Mouse (Mus musculus) neural tube, embryonic 13.5 days (tissue): Measurements from ENCODE around the gene Ehf. TPM values are rescaled to one million over a fixed set of nuclear protein-coding genes. Genes with fewer than 3 reads are reported as not detected.

ENCODE experiments used
- ATAC-seq: fragments of 200-750 bp; cut with Nextera tagmentation; 2 replicates; pipeline ENCODE4 v1.8.0; 2017; ENCODE audit warnings: low read depth, mild to moderate bottlenecking, moderate TSS enrichment, moderate library complexity
- H3K27ac ChIP-seq: fragments of 300-500 bp; sonication (generic); replicated peaks from 2 replicates; pipeline ENCODE4 v1.5.1; 2015; ENCODE audit warnings: moderate library complexity, mild to moderate bottlenecking, inconsistent platforms
- H3K27me3 ChIP-seq: fragments of 300-500 bp; sonication (generic); 2 replicates; pipeline ENCODE4 v1.6.1; 2015; ENCODE audit warnings: mild to moderate bottlenecking, inconsistent platforms
- H3K36me3 ChIP-seq: fragments of 300-500 bp; sonication (generic); 2 replicates; pipeline ENCODE4 v1.6.1; 2015; ENCODE audit warnings: mild to moderate bottlenecking, inconsistent platforms
- H3K4me1 ChIP-seq: fragments of 300-500 bp; sonication (generic); replicated peaks from 2 replicates; pipeline ENCODE4 v1.6.1; 2015; ENCODE audit warnings: inconsistent platforms
- H3K4me2 ChIP-seq: fragments of 300-500 bp; sonication (generic); 2 replicates; pipeline ENCODE4 v1.6.1; 2015; ENCODE audit warnings: inconsistent platforms, mild to moderate bottlenecking, moderate library complexity
- H3K4me3 ChIP-seq: fragments of 300-500 bp; sonication (generic); 2 replicates; pipeline ENCODE4 v1.5.1; 2015; ENCODE audit warnings: mild to moderate bottlenecking, inconsistent platforms
- H3K9ac ChIP-seq: fragments of 300-500 bp; sonication (generic); 2 replicates; pipeline ENCODE4 v1.6.1; 2015; ENCODE audit warnings: moderate library complexity, mild to moderate bottlenecking, inconsistent platforms
- H3K9me3 ChIP-seq: fragments of 300-500 bp; sonication (generic); 2 replicates; pipeline ENCODE4 v1.6.1; 2016; ENCODE audit warnings: inconsistent platforms
- WGBS: fragments of 180-500 bp; shearing (Covaris S2); methylation state at CpG from one replicate; pipeline ENCODE4 v1.1.7; 2015; 5-methylcytosine and 5-hydroxymethylcytosine counted together
- polyA plus RNA-seq: library from polyadenylated mRNA; unstranded; fragments of >200 nt; fragmentation: Nextera tagmentation; extraction: Ambion mirVana; gene quantifications from 2 replicates; pipeline ENCODE4 v1.2.1, GENCODE M21; 2015

Ehf gene
- polyA plus RNA-seq, result 0.04 and 0.08 TPM in 2 replicates

DNA sequence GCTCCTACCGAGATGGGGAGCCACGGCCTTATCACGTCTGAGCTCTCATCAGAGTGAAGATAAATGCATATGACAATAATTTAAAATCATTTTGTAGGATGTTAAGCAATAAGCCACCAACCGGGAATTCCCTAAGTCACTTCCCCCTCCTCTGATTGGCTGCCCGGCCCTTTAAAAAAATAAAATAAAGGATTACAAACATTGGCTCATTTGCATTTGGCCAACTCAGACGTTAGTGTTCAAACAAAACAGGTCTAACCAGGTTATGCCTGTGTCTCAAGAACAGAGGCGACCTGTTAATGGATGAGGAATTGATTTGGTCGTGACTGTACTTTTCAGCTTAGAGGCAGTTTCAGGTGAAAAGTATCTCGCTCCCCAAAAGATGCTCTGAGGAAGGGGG is at the start of gene Ehf:
TSS of gene Ehf (minus strand) at position 147 of the 400 bp plus-strand sequence.
- Histone ChIP-seq H3K4me1 (no peaks in the 10 kb centered on the region), H3K27ac (no peak within 1 kb of the TSS), H3K9ac (no peak within 1 kb of the TSS), H3K9me3 (no peaks in the 10 kb centered on the region), H3K4me3 (no peak within 1 kb of the TSS), H3K36me3 (no peaks in the 10 kb centered on the region), H3K27me3 (no peaks in the 10 kb centered on the region), H3K4me2 (no peak within 1 kb of the TSS)
- WGBS, result 68% methylated on average over 9 of the region's 9 CpGs
- ATAC-seq, result no peak

DNA sequence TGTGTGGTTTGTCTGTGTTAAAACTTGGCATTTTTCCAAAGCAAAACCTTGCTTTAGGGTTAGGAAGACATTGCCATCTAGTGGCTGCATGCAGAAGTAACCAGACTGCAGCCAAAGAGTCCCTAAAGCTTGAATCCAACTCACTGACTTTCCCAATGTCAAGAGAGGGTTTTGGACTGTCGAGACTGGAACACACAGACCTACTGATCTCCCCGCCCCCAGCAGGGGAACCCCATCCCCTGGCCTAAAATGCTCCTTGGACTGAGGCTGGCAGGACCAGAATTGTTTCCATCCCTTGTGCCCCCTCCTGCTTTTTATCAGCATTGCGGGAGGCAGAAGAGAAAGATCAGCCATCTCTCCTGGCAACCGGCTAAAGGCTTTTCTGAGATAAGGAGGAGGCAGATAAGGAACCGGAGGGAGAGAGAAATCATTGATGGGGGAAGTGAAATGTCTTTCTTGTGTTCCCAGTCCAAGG is 44.4 kb upstream of the Ehf start:
- Histone ChIP-seq H3K9me3 (no peaks in the 10 kb centered on the region), H3K9ac (no peak overlapping the region), H3K4me2 (peak overlapping the region; percentile 29; the same call in 1 of the 2 replicates), H3K4me3 (no peak overlapping the region), H3K27me3 (no peaks in the 10 kb centered on the region), H3K4me1 (no peaks in the 10 kb centered on the region), H3K36me3 (no peaks in the 10 kb centered on the region), H3K27ac (no peak overlapping the region)
- no peak for ATAC-seq
- WGBS, result 29% methylated on average over 5 of the region's 5 CpGs

DNA sequence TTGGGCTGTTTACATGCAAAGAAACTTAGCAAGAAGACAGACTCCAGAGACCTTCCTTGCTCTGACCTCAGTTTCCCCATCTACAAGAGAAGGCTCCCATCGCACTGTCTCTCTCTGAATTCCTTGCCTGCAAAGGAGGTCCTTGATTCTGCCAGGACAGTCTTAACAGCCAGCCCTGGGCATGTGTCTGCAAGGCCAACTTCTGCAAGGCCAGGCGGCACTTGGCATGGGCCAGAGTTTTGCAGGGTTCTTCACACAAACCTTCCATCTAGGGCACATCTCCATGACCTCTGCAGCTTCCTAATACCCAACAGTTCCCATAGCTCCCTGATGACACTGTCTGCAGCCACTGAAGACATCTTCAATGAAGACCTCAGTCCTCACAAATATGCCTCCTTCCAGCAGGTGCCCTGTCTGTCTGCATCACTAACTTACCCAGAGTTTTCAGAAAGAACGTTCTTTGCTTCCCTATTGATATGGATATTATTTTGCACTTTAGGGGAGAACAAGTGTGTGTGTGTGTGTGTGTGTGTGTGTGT is 43.7 kb upstream of the Ehf start:
- 74% methylated on average over 3 of the region's 3 CpGs for WGBS
- Histone ChIP-seq H3K4me3 (no peak overlapping the region), H3K4me1 (no peaks in the 10 kb centered on the region), H3K4me2 (no peak overlapping the region), H3K9ac (no peak overlapping the region), H3K27ac (no peak overlapping the region), H3K27me3 (no peaks in the 10 kb centered on the region), H3K36me3 (no peaks in the 10 kb centered on the region), H3K9me3 (no peaks in the 10 kb centered on the region)
- no peak for ATAC-seq

DNA sequence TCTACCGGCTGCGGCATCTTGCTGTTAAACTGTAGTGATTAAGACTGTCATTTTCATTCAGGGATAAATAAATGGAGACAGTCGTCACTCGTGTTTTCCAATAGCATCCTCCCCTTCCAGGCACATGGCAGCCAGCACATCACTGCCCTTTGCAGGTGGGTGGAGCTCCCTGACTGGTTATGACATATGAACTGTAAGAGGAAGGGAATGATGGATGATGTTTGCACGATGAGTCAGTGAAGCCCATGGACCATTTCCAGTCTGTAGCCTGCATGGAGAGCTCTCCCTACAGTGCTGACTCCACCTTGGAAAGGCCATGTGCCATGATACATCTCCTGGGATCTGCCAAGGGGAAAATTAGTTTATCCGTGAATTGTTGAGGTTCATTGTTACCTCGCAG is 40.5 kb upstream of the Ehf start:
- Histone ChIP-seq H3K4me1 (no peaks in the 10 kb centered on the region), H3K9ac (no peak overlapping the region), H3K27me3 (no peaks in the 10 kb centered on the region), H3K27ac (no peak overlapping the region), H3K9me3 (no peaks in the 10 kb centered on the region), H3K36me3 (no peaks in the 10 kb centered on the region), H3K4me3 (no peak overlapping the region), H3K4me2 (no peak overlapping the region)
- 82% methylated on average over 7 of the region's 7 CpGs for WGBS
- no peak for ATAC-seq

DNA sequence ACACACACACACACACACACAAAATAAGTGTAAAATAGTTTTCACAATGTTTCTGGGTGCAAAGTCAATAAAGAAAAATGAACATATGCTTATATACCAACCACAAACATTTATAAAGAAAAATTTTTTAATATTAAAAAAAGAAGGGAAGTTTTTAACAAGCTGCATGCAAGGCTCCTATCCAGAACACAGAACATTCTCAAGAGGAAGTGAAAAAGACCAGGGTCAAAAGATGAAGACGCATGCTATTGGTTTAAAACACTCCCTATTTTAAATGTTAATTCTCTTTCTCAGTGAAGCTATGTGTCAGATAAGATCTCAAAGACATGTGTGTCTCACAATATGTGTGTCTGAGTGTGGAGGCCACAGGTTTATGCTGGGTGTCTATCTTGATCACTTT is 39.0 kb upstream of the Ehf start:
- H3K9me3 ChIP-seq, result no peaks in the 10 kb centered on the region
- H3K36me3 ChIP-seq, result no peaks in the 10 kb centered on the region
- H3K9ac ChIP-seq, result no peak overlapping the region
- H3K27ac ChIP-seq, result no peak overlapping the region
- ATAC-seq, result no peak
- no peak overlapping the region for H3K4me2 ChIP-seq
- no peaks in the 10 kb centered on the region for H3K4me1 ChIP-seq
- no peaks in the 10 kb centered on the region for H3K27me3 ChIP-seq
- WGBS, result 96% methylated on average over 1 of the region's 1 CpGs
- H3K4me3 ChIP-seq, result no peak overlapping the region

DNA sequence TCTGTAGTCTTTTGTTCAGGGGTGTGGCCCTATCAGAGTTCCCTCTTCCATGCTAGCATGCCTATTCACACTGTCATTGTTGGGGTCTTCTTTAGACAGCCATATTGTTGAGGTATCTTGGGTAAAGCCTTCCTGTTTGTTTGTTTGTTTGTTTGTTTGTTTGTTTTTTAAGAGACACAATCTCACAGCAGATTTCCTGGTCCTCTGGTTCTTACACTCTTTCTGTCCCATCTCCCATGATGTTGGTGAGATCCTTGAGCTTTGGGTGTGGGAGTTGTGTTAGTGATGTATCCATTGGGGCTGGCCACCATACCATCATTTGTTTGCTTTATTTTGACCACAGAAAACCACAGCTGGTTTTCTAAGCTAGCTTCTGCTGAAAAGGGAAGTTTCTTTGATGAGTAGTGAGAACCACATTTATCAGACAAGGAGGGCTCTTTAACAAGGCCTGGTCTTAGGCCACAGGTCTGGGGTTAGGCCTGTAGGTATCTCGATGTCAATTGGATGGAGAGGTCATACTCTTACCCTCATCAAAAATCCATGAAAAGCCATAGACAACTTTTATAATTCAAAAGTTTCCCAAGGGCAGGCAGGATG is 38.4 kb upstream of the Ehf start:
- WGBS, result 100% methylated on average over 1 of the region's 1 CpGs
- H3K4me1 ChIP-seq, result no peaks in the 10 kb centered on the region
- H3K9me3 ChIP-seq, result no peaks in the 10 kb centered on the region
- H3K4me2 ChIP-seq, result no peak overlapping the region
- H3K27ac ChIP-seq, result no peak overlapping the region
- ATAC-seq, result no peak
- no peaks in the 10 kb centered on the region for H3K36me3 ChIP-seq
- no peaks in the 10 kb centered on the region for H3K27me3 ChIP-seq
- no peak overlapping the region for H3K4me3 ChIP-seq
- no peak overlapping the region for H3K9ac ChIP-seq

DNA sequence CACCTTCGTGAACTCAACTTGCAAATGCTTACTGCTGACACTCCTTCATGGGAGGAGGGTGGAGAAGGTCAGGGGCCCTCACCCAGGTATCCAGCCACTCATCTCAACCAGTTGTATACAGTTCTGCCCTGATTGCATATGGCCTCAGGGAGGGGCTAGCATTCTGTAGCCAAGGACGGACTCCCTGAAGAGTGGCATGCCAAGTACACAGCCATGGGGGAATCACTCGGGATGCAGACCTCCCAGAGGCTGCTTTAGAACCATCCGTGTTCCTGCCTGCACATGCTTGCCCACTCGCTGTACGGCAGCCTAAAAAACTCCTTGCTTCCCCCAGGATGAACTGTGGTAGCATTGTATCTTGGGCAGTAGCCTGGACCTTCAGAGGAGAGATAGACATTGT is 35.6 kb upstream of the Ehf start:
- WGBS, result 81% methylated on average over 6 of the region's 6 CpGs
- Histone ChIP-seq H3K9ac (no peak overlapping the region), H3K4me1 (no peaks in the 10 kb centered on the region), H3K9me3 (no peaks in the 10 kb centered on the region), H3K27ac (no peak overlapping the region), H3K36me3 (no peaks in the 10 kb centered on the region), H3K27me3 (no peaks in the 10 kb centered on the region), H3K4me3 (no peak overlapping the region), H3K4me2 (no peak overlapping the region)
- ATAC-seq, result no peak

DNA sequence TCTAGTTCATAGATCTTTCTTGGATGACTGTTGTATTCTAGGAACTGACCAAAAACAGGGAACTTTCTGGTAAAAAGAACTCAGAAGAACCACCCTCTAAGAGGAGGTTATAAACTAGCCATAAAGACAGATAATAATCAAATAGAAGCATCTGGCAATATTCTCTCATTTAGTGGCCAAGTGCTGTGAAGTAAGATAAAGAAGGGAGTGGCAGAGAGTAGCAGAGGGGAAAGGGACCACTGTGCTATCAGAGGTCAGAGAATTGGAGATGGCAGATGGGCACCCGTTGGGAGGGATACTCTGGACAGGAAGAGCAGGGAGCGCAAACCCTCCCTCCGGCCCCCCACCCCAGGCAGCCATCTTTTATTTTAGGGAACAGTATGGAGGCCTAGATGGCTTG is 34.3 kb upstream of the Ehf start:
- no peaks in the 10 kb centered on the region for H3K4me1 ChIP-seq
- H3K4me3 ChIP-seq, result no peak overlapping the region
- 84% methylated on average over 3 of the region's 3 CpGs for WGBS
- H3K9ac ChIP-seq, result no peak overlapping the region
- no peaks in the 10 kb centered on the region for H3K36me3 ChIP-seq
- ATAC-seq, result no peak
- no peaks in the 10 kb centered on the region for H3K27me3 ChIP-seq
- H3K27ac ChIP-seq, result no peak overlapping the region
- H3K9me3 ChIP-seq, result no peaks in the 10 kb centered on the region
- H3K4me2 ChIP-seq, result no peak overlapping the region

DNA sequence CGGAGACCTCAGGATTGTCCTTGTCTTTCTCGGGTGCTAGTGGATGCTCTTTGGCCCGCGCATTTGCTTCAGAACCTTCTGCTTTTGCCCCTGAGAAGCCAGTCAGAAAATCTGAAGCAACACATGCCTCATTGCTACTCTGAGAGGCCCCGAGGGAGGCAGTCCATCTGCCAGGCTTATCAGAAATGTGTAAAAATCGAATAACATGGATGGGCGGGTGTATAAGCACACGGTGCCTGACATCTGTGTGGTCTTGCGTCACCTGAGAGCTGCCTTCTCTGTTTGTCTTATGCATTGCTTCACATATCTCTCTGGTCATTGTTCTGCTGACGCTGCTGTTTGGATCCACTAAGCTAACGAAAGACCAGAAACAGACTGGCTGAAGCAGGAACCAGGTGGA is 33.5 kb upstream of the Ehf start:
- H3K9me3 ChIP-seq, result no peaks in the 10 kb centered on the region
- H3K27ac ChIP-seq, result no peak overlapping the region
- no peaks in the 10 kb centered on the region for H3K4me1 ChIP-seq
- no peaks in the 10 kb centered on the region for H3K27me3 ChIP-seq
- WGBS, result 75% methylated on average over 11 of the region's 11 CpGs
- 0 out of 2 replicates have a peak, but pooled peaks have one; percentile 32 for ATAC-seq
- no peaks in the 10 kb centered on the region for H3K36me3 ChIP-seq
- H3K9ac ChIP-seq, result no peak overlapping the region
- H3K4me3 ChIP-seq, result no peak overlapping the region
- no peak overlapping the region for H3K4me2 ChIP-seq

DNA sequence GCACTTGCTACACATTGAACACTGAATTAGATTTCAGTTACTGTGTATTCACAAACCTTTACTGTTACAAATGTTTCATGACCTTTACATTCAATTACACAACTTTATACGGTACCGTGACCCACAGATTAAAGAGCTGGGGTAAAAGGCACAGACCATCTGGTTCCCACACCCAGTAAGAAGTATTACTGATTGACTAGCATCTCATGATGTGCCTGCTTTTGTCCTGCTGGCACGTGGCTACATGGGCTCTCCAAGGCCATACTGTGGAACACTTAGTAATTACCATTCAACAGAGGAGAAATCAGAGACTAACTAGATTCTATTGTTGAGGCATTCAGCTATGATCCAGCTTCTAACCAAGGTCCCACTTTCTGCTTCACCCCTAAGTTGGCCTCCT is 32.9 kb upstream of the Ehf start:
- Histone ChIP-seq H3K27ac (no peak overlapping the region), H3K4me3 (no peak overlapping the region), H3K9me3 (no peaks in the 10 kb centered on the region), H3K9ac (no peak overlapping the region), H3K4me1 (no peaks in the 10 kb centered on the region), H3K36me3 (no peaks in the 10 kb centered on the region), H3K4me2 (no peak overlapping the region), H3K27me3 (no peaks in the 10 kb centered on the region)
- 72% methylated on average over 3 of the region's 3 CpGs for WGBS
- ATAC-seq, result no peak

DNA sequence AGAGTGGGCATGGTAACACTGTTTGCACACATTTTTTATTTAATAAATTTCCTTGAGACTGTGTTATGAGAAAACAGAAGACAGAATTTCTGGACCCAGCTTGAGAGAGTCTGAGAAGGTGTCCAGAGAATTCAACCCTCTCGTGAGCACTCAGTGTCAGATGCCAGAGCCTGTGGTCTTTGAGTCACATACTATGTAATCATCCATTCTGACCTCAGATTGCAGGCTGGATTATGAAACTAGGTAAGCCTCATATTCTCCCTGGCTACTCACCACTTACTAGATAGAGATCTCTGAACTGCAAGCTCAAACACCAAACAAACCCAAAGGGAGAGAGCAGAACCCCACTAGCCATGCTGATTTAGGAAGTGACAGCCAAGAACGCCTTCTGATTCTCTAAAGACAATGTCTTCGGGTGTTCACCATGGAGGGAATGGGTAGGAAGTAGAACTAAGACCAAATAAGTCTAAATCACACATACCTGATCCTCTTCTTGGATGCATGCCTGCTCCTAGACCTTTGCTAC is 28.7 kb upstream of the Ehf start:
- Histone ChIP-seq H3K9me3 (no peaks in the 10 kb centered on the region), H3K27ac (no peak overlapping the region), H3K4me3 (no peak overlapping the region), H3K4me2 (no peak overlapping the region), H3K9ac (no peak overlapping the region), H3K4me1 (no peaks in the 10 kb centered on the region), H3K27me3 (no peaks in the 10 kb centered on the region), H3K36me3 (no peaks in the 10 kb centered on the region)
- no peak for ATAC-seq
- 84% methylated on average over 3 of the region's 3 CpGs for WGBS

DNA sequence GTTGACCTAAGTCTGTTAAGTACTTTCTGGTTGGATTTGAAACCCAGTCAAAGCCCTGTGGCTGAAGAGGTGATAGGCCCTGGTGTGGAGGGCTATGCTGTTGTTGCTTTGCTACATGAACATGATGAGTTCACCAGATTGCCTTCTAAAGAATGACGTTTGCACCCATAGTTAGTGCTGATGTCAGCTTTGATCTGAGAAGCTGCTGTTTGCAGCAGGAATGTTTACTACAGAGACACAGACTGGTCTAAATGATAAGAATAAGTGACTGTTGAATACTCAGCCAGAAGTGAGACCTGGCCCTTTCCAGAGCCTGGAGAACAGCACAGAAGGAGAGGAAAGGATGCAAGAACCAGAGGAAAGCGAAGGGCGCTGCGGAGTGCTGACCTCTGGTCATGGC is 25.7 kb upstream of the Ehf start:
- no peak overlapping the region for H3K4me3 ChIP-seq
- no peaks in the 10 kb centered on the region for H3K9me3 ChIP-seq
- H3K4me1 ChIP-seq, result no peaks in the 10 kb centered on the region
- no peaks in the 10 kb centered on the region for H3K27me3 ChIP-seq
- no peak overlapping the region for H3K4me2 ChIP-seq
- no peak for ATAC-seq
- 91% methylated on average over 4 of the region's 4 CpGs for WGBS
- H3K36me3 ChIP-seq, result no peaks in the 10 kb centered on the region
- no peak overlapping the region for H3K27ac ChIP-seq
- H3K9ac ChIP-seq, result no peak overlapping the region
